Mouse (Mus musculus): ENCODE results near the gene Lefty2.

Lefty2 gene

GRCm38 (mm10) chr1:180901107-180901506 is 8.2 kb downstream of the Lefty2 start:
- DNase-seq (ENCODE audit: low spot score) = no peak

GRCm38 (mm10) chr1:180902915-180903314 is 10.0 kb downstream of the Lefty2 start:
- DNase-seq (ENCODE audit: low spot score) = no peak

GRCm38 (mm10) chr1:180903666-180904038 is 10.7 kb downstream of the Lefty2 start:
- no peak for DNase-seq (ENCODE audit: low spot score)

GRCm38 (mm10) chr1:180904039-180904814 is 11.3 kb downstream of the Lefty2 start, which contains the start of gene Pycr2:
Gene Pycr2 (plus strand): TSS chr1:180904293.
- peak; percentile 95 for DNase-seq (ENCODE audit: low spot score)

GRCm38 (mm10) chr1:180904815-180905080 is 11.8 kb downstream of the Lefty2 start:
- DNase-seq (ENCODE audit: low spot score) = no peak

GRCm38 (mm10) chr1:180905307-180905706 is 12.4 kb downstream of the Lefty2 start:
- no peak for DNase-seq (ENCODE audit: low spot score)

GRCm38 (mm10) chr1:180905876-180906275 is 13.0 kb downstream of the Lefty2 start:
- no peak for DNase-seq (ENCODE audit: low spot score)

GRCm38 (mm10) chr1:180906461-180907147 is 13.7 kb downstream of the Lefty2 start:
- no peak for DNase-seq (ENCODE audit: low spot score)

GRCm38 (mm10) chr1:180911138-180911537 is 18.2 kb downstream of the Lefty2 start:
- DNase-seq (ENCODE audit: low spot score) = no peak

GRCm38 (mm10) chr1:180911653-180912287 is 18.9 kb downstream of the Lefty2 start:
- DNase-seq (ENCODE audit: low spot score) = no peak

- no peak for DNase-seq (ENCODE audit: low spot score)
Measured at GRCm38 (mm10) chr1:180912792-180913191, 19.9 kb downstream of the Lefty2 start.

- no peak for DNase-seq (ENCODE audit: low spot score)
Measured at GRCm38 (mm10) chr1:180913797-180914196, 20.9 kb downstream of the Lefty2 start.

- DNase-seq (ENCODE audit: low spot score) = no peak
Measured at GRCm38 (mm10) chr1:180916425-180916824, 23.5 kb downstream of the Lefty2 start.

- no peak for DNase-seq (ENCODE audit: low spot score)
Measured at GRCm38 (mm10) chr1:180917053-180917452, 24.1 kb downstream of the Lefty2 start.

- DNase-seq (ENCODE audit: low spot score) = no peak
Measured at GRCm38 (mm10) chr1:180919686-180920085, 26.8 kb downstream of the Lefty2 start.

- peak; percentile 8 for DNase-seq (ENCODE audit: low spot score)
Measured at GRCm38 (mm10) chr1:180922273-180923048, 29.6 kb downstream of the Lefty2 start.

- no peak for DNase-seq (ENCODE audit: low spot score)
Measured at GRCm38 (mm10) chr1:180924737-180925136, 31.8 kb downstream of the Lefty2 start.

- no peak for DNase-seq (ENCODE audit: low spot score)
Measured at GRCm38 (mm10) chr1:180926286-180926685, 33.4 kb downstream of the Lefty2 start.

GRCm38 (mm10) chr1:180929599-180929998 is 36.7 kb downstream of the Lefty2 start:
- no peak for DNase-seq (ENCODE audit: low spot score)

GRCm38 (mm10) chr1:180931106-180931505 is 38.2 kb downstream of the Lefty2 start:
- no peak for DNase-seq (ENCODE audit: low spot score)

- no peak for DNase-seq (ENCODE audit: low spot score)
Measured at GRCm38 (mm10) chr1:180933659-180934058, 40.8 kb downstream of the Lefty2 start.

All from layer of hippocampus, adult 11-12 months (tissue).